Mouse (Mus musculus): ENCODE results near the gene Oser1.

- TF ChIP-seq CTCF (IDR thresholded peaks at IDR 0.05; ENCODE audit: low read depth) (peak; percentile 31), EP300 (optimal IDR thresholded peaks at IDR 0.05) (no peak)
These were observed 26.6 kb downstream of the Oser1 start, which contains the start of gene Jph2 for GRCm38 (mm10) chr2:163397905-163398304.

All from stomach, postnatal 0 days (tissue).